Mouse (Mus musculus): ENCODE measurements around the gene Cd244a.

GRCm38 (mm10) chr1:171561200-171561599 lies 2.2 kb downstream of the Cd244a start:
- TF ChIP-seq POLR2A (IDR thresholded peaks at IDR 0.05; ENCODE audit: borderline replicate concordance, extremely low read depth, insufficient read depth, insufficient read length, poor library complexity, severe bottlenecking) (no peak), CTCF (IDR thresholded peaks at IDR 0.05; ENCODE audit: borderline replicate concordance, extremely low read depth, insufficient read depth, insufficient read length) (no peak)

Measured in brain, embryonic 14.5 days (tissue).